Comparison of ENCODE assay signal across 21 mouse cellular contexts in the genomic region with DNA sequence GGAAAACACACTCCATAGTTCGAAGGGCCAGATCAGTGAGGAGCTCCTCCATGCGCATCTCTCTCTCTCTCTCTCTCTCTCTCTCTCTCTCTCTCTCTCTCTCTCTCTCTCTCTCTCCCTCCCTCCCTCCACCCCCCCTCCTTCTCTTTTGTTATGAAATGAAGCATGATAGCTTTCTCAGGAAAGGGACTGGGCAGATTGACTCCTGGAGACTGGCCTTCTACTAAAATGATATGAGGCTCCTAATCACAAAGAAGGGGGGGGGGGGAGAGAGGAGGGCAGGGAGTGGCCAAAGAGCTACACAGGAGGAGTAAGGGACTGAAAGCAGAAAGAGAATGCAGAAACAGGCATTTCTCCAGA. TPM values are rescaled to one million over a fixed set of nuclear protein-coding genes. Genes with fewer than 3 reads are reported as not detected.
DNase-seq lines count a peak whose midpoint lies in the region; ATAC-seq and TF ChIP-seq lines count a peak whose summit lies in the region.
"Had no signal": no experiment of that assay in that cellular context is flagged by ENCODE, and none has a peak within 500 bp of the region (broad histone marks: within the 10 kb centered on the region; RNA-seq: fewer than 3 reads in every experiment).

No protein-coding gene starts in this region.

- ATAC-seq in hindbrain, embryonic 16.5 days, result no peak
- peak; percentile 33; the same call in 1 of the 2 replicates for ATAC-seq in forebrain, embryonic 13.5 days
- ATAC-seq in hindbrain, postnatal 0 days, result peak; percentile 54; the same call in 1 of the 2 replicates
- ATAC-seq: intestine, postnatal 0 days; Patski had no signal

- DNase-seq in hindbrain, embryonic 10.5 days (ENCODE audit: low spot score), result peak; percentile 19
- DNase-seq in hindbrain, postnatal 0 days (ENCODE audit: low spot score), result peak; percentile 3
- peak; percentile 67 for DNase-seq in retina, embryonic 14.5 days (ENCODE audit: low spot score)
- DNase-seq in urinary bladder, adult 2 months (ENCODE audit: low spot score), result no peak
- no peak for DNase-seq in adrenal gland, adult 2 months
- no peak for DNase-seq in cerebellum, adult 9-10 months
- DNase-seq: cerebellum, adult 11 months; gastrocnemius, postnatal 14 days; heart, postnatal 36 days; kidney, postnatal 14 days; lung, embryonic 14.5 days; right cerebral cortex, adult 18-20 months; spleen, adult 18-20 months had no signal

- no peak overlapping the region for H3K4me2 ChIP-seq in hindbrain, embryonic 16.5 days (ENCODE audit: low read length)
- no peak overlapping the region for H3K4me2 ChIP-seq in forebrain, embryonic 13.5 days
- no peak overlapping the region for H3K4me2 ChIP-seq in hindbrain, postnatal 0 days (ENCODE audit: low read depth, low read length)
- H3K4me2 ChIP-seq: embryonic facial prominence, embryonic 15.5 days; heart, embryonic 12.5 days; lung, embryonic 14.5 days; stomach, embryonic 15.5 days had no signal

- H3K9me3 ChIP-seq in hindbrain, embryonic 10.5 days, result no peaks in the 10 kb centered on the region
- H3K9me3 ChIP-seq in hindbrain, embryonic 16.5 days (ENCODE audit: control insufficient read depth, low read length), result no peaks in the 10 kb centered on the region
- H3K9me3 ChIP-seq in forebrain, embryonic 13.5 days (replicated peaks), result no peaks in the 10 kb centered on the region
- no peaks in the 10 kb centered on the region for H3K9me3 ChIP-seq in hindbrain, postnatal 0 days (ENCODE audit: low read length)
- H3K9me3 ChIP-seq: embryonic facial prominence, embryonic 15.5 days; heart, embryonic 12.5 days; stomach, embryonic 15.5 days had no signal

- TF ChIP-seq CTCF in hindbrain, postnatal 0 days (IDR thresholded peaks at IDR 0.05; ENCODE audit: low read depth), result no peak

- no peaks in the 10 kb centered on the region for H3K27me3 ChIP-seq in hindbrain, embryonic 10.5 days (ENCODE audit: insufficient read depth, poor library complexity, severe bottlenecking)
- H3K27me3 ChIP-seq in hindbrain, embryonic 16.5 days (replicated peaks; ENCODE audit: control insufficient read depth, insufficient read depth, low read length), result no peaks in the 10 kb centered on the region
- H3K27me3 ChIP-seq in forebrain, embryonic 13.5 days, result no peaks in the 10 kb centered on the region
- H3K27me3 ChIP-seq in hindbrain, postnatal 0 days (ENCODE audit: insufficient read depth, low read length), result no peaks in the 10 kb centered on the region
- H3K27me3 ChIP-seq: embryonic facial prominence, embryonic 15.5 days; heart, embryonic 12.5 days; Patski; stomach, embryonic 15.5 days had no signal

- peak overlapping the region; percentile 83 for H3K27ac ChIP-seq in hindbrain, embryonic 10.5 days
- H3K27ac ChIP-seq in hindbrain, embryonic 16.5 days (ENCODE audit: low read depth, low read length), result no peak overlapping the region
- H3K27ac ChIP-seq in forebrain, embryonic 13.5 days, result peak overlapping the region; percentile 60
- H3K27ac ChIP-seq in hindbrain, postnatal 0 days, result peak overlapping the region; percentile 41; the same call in 1 of the 2 replicates
- H3K27ac ChIP-seq: embryonic facial prominence, embryonic 15.5 days; stomach, embryonic 15.5 days had no signal

- H3K36me3 ChIP-seq in hindbrain, embryonic 10.5 days, result peaks cover 30% of the 10 kb centered on the region
- H3K36me3 ChIP-seq in hindbrain, embryonic 16.5 days (ENCODE audit: control insufficient read depth, insufficient read depth, low read length), result peaks cover 5% of the 10 kb centered on the region
- peaks cover 21% of the 10 kb centered on the region for H3K36me3 ChIP-seq in forebrain, embryonic 13.5 days (ENCODE audit: poor library complexity, severe bottlenecking)
- H3K36me3 ChIP-seq in hindbrain, postnatal 0 days (ENCODE audit: insufficient read depth, low read length), result peaks cover 8% of the 10 kb centered on the region; the same call in 1 of the 2 replicates
- H3K36me3 ChIP-seq: stomach, embryonic 15.5 days had no signal

- 29% methylated on average over 2 of the region's 2 CpGs for WGBS in hindbrain, embryonic 10.5 days
- 46% methylated on average over 2 of the region's 2 CpGs for WGBS in hindbrain, embryonic 16.5 days
- 57% methylated on average over 2 of the region's 2 CpGs for WGBS in forebrain, embryonic 13.5 days
- 26% methylated on average over 2 of the region's 2 CpGs for WGBS in hindbrain, postnatal 0 days

- H3K4me3 ChIP-seq in hindbrain, embryonic 10.5 days, result 0 out of 2 replicates have a peak overlapping the region, but pooled peaks have one; percentile 20
- H3K4me3 ChIP-seq in hindbrain, embryonic 16.5 days (ENCODE audit: low read length), result no peak overlapping the region
- H3K4me3 ChIP-seq in forebrain, embryonic 13.5 days, result no peak overlapping the region
- no peak overlapping the region for H3K4me3 ChIP-seq in hindbrain, postnatal 0 days (ENCODE audit: low read length)
- H3K4me3 ChIP-seq: embryonic facial prominence, embryonic 15.5 days; heart, embryonic 12.5 days; stomach, embryonic 15.5 days had no signal

- peaks cover 19% of the 10 kb centered on the region for H3K4me1 ChIP-seq in hindbrain, embryonic 10.5 days (replicated peaks)
- H3K4me1 ChIP-seq in hindbrain, embryonic 16.5 days (ENCODE audit: control insufficient read depth, insufficient read depth, low read depth, low read length), result no peaks in the 10 kb centered on the region; the same call in 1 of the 2 replicates
- peaks cover 7% of the 10 kb centered on the region; the same call in 1 of the 2 replicates for H3K4me1 ChIP-seq in forebrain, embryonic 13.5 days
- no peaks in the 10 kb centered on the region for H3K4me1 ChIP-seq in hindbrain, postnatal 0 days (ENCODE audit: insufficient read depth, low read length)
- H3K4me1 ChIP-seq: embryonic facial prominence, embryonic 15.5 days; stomach, embryonic 15.5 days had no signal

- no peak overlapping the region for H3K9ac ChIP-seq in hindbrain, embryonic 16.5 days (ENCODE audit: low read depth, low read length)
- H3K9ac ChIP-seq in forebrain, embryonic 13.5 days, result no peak overlapping the region
- H3K9ac ChIP-seq in hindbrain, postnatal 0 days (replicated peaks; ENCODE audit: low read length), result no peak overlapping the region
- H3K9ac ChIP-seq: embryonic facial prominence, embryonic 15.5 days; heart, embryonic 12.5 days; lung, embryonic 14.5 days; stomach, embryonic 15.5 days had no signal

RNA-seq across cellular contexts. Expression of gene Gstz1, which starts 8.6 kb away (rescaled TPM):
- polyA plus RNA-seq in hindbrain, embryonic 10.5 days (2016; fragmentation: Nextera tagmentation; extraction: Ambion mirVana), result 29.3 and 32.9 TPM in 2 replicates
- polyA plus RNA-seq in hindbrain, embryonic 16.5 days (2015; fragmentation: Nextera tagmentation; extraction: Ambion mirVana), result 26.3 and 33.8 TPM in 2 replicates
- polyA plus RNA-seq in forebrain, embryonic 13.5 days (2015; fragmentation: Nextera tagmentation; extraction: Ambion mirVana), result 27.2 and 29.5 TPM in 2 replicates
- 56.3 and 61.1 TPM in 2 replicates for total RNA-seq in hindbrain, postnatal 0 days (2014; rRNA removed)
- 45.6 and 45.8 TPM in 2 replicates for polyA plus RNA-seq in hindbrain, postnatal 0 days (2015; fragmentation: Nextera tagmentation; extraction: Ambion mirVana)
- polyA plus RNA-seq in urinary bladder, adult 2 months (2012; rRNA removed), result 70.0 and 90.4 TPM in 2 replicates
- 100 to 1,000 TPM; 133 to 179 TPM for total RNA-seq in adrenal gland, adult 2 months (2021)
- polyA plus RNA-seq in adrenal gland, adult 2 months (2012; rRNA removed), result 93.7 and 100 TPM in 2 replicates

RNA-seq across cellular contexts. Expression of gene Pomt2, which starts 9.4 kb away (rescaled TPM):
- 15.3 and 15.4 TPM in 2 replicates for polyA plus RNA-seq in hindbrain, embryonic 10.5 days (2016; fragmentation: Nextera tagmentation; extraction: Ambion mirVana)
- polyA plus RNA-seq in hindbrain, embryonic 16.5 days (2015; fragmentation: Nextera tagmentation; extraction: Ambion mirVana), result 15.2 and 16.3 TPM in 2 replicates
- polyA plus RNA-seq in forebrain, embryonic 13.5 days (2015; fragmentation: Nextera tagmentation; extraction: Ambion mirVana), result 10.5 and 12.0 TPM in 2 replicates
- 31.0 and 40.7 TPM in 2 replicates for total RNA-seq in hindbrain, postnatal 0 days (2014; rRNA removed)
- 12.0 and 12.4 TPM in 2 replicates for polyA plus RNA-seq in hindbrain, postnatal 0 days (2015; fragmentation: Nextera tagmentation; extraction: Ambion mirVana)
- 13.6 and 13.9 TPM in 2 replicates for polyA plus RNA-seq in urinary bladder, adult 2 months (2012; rRNA removed)
- total RNA-seq in adrenal gland, adult 2 months (2021), result 10 to 100 TPM; 13.0 to 13.5 TPM
- polyA plus RNA-seq in adrenal gland, adult 2 months (2012; rRNA removed), result 12.7 and 13.6 TPM in 2 replicates

RNA-seq across cellular contexts. Expression of gene Ngb, which starts 36.0 kb away (rescaled TPM):
- 0.27 and 0.35 TPM in 2 replicates for polyA plus RNA-seq in hindbrain, embryonic 10.5 days (2016; fragmentation: Nextera tagmentation; extraction: Ambion mirVana)
- polyA plus RNA-seq in hindbrain, embryonic 16.5 days (2015; fragmentation: Nextera tagmentation; extraction: Ambion mirVana), result 6.5 and 7.3 TPM in 2 replicates
- 0.66 and 1.0 TPM in 2 replicates for polyA plus RNA-seq in forebrain, embryonic 13.5 days (2015; fragmentation: Nextera tagmentation; extraction: Ambion mirVana)
- total RNA-seq in hindbrain, postnatal 0 days (2014; rRNA removed), result 9.3 and 11.8 TPM in 2 replicates
- polyA plus RNA-seq in hindbrain, postnatal 0 days (2015; fragmentation: Nextera tagmentation; extraction: Ambion mirVana), result 9.1 and 9.4 TPM in 2 replicates
- 62.6 and 64.4 TPM in 2 replicates for polyA plus RNA-seq in urinary bladder, adult 2 months (2012; rRNA removed)
- 1 to 10 TPM; 1.9 to 2.3 TPM for total RNA-seq in adrenal gland, adult 2 months (2021)
- 4.0 and 7.9 TPM in 2 replicates for polyA plus RNA-seq in adrenal gland, adult 2 months (2012; rRNA removed)
- total RNA-seq: common myeloid progenitor, adult 5-6 weeks; heart, postnatal 36 days had no signal
- polyA plus RNA-seq: heart, embryonic 12.5 days had no signal

Comparison
In these comparisons a context has a peak if more than half of its experiments do, and no peak if none do; other contexts are left out.
1. DNase-seq: peak in hindbrain, embryonic 10.5 days (single experiment), hindbrain, postnatal 0 days (single experiment) and retina, embryonic 14.5 days (single experiment); none in urinary bladder, adult 2 months (single experiment), adrenal gland, adult 2 months (single experiment) and cerebellum, adult 9-10 months (single experiment).